Mouse (Mus musculus): ENCODE results near the gene Adra1d. TPM values are rescaled to one million over a fixed set of nuclear protein-coding genes. Genes with fewer than 3 reads are reported as not detected.

Gene Adra1d
- polyA plus RNA-seq (2016; fragmentation: Nextera tagmentation; extraction: Ambion mirVana), result 0.50 and 0.74 TPM in 2 replicates

DNA sequence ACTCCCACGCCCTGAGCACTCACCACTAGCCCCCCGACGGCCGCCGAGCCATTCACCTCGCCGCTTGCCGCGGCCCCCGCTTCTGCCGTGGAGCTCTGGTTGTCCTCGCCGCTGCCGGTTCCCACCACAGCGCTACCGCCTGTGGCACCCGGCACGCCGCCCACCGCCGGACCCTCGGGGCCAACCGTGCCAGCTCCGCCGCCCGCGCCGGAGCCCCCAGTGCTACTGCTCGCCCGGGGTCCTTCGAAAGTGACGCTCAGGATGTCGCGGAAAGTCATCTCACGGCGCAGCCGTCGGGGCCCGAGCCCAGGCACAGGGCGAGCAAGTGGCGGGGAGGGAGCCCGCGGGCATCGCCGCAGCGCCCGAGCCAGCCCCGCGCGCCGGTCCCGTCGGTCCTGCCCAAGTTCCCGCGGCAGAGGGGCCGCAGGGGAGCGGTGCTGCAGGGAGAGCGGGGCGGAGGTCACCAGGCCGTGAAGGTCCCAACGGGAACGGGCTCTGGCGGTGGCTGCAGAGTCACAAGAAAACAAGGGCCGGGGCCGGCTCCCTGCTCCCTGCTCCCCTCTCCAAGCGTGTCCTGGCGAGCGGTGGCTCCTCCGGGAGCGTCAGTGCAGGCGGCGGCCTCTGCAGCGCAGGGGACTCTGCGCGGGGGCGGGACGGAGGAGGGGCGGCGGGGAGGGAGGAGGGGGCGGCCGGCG is at the start of gene Adra1d:
Adra1d (minus strand) TSS at position 393 of the 695 bp plus-strand sequence.
- Histone ChIP-seq H3K4me2 (replicated peaks) (peak within 1 kb of the TSS; percentile 89), H3K36me3 (no peaks in the 10 kb centered on the region), H3K4me3 (peak within 1 kb of the TSS; percentile 51), H3K27me3 (peaks cover 87% of the 10 kb centered on the region), H3K27ac (no peak within 1 kb of the TSS), H3K9me3 (replicated peaks) (no peaks in the 10 kb centered on the region), H3K4me1 (peaks cover 19% of the 10 kb centered on the region), H3K9ac (peak within 1 kb of the TSS; percentile 55)
- WGBS, result under 1% methylated on average over 60 of the region's 82 CpGs
- ATAC-seq (ENCODE audit: low FRiP score), result peak; percentile 67

DNA sequence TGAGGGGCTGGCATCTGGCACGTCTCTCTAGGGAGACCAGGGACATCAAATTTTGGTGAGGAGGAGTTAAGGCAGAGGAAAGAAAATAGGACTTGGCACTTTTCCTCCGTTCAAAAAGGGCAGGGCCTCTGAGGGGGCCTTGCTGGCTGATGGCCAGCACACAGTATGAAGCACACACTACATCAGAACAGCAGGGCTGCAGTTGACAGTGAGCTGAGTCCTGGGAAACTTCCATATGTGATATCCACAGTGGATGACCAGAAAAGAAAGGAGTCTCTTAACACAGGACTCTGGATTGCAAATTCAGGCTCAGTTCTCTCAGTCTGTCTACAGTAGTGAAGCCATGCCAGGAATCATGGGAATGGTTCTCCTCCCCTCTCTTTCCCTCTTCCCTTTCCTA is 39.8 kb upstream of the Adra1d start:
- no peaks in the 10 kb centered on the region for H3K36me3 ChIP-seq
- no peak overlapping the region for H3K9ac ChIP-seq
- H3K27ac ChIP-seq, result no peak overlapping the region
- no peak overlapping the region for H3K4me2 ChIP-seq (replicated peaks)
- H3K27me3 ChIP-seq, result no peaks in the 10 kb centered on the region
- peaks cover 4% of the 10 kb centered on the region; the same call in 1 of the 2 replicates for H3K4me1 ChIP-seq
- H3K9me3 ChIP-seq (replicated peaks), result no peaks in the 10 kb centered on the region
- no peak for ATAC-seq (ENCODE audit: low FRiP score)
- H3K4me3 ChIP-seq, result no peak overlapping the region
- 57% methylated on average over 2 of the region's 2 CpGs for WGBS

DNA sequence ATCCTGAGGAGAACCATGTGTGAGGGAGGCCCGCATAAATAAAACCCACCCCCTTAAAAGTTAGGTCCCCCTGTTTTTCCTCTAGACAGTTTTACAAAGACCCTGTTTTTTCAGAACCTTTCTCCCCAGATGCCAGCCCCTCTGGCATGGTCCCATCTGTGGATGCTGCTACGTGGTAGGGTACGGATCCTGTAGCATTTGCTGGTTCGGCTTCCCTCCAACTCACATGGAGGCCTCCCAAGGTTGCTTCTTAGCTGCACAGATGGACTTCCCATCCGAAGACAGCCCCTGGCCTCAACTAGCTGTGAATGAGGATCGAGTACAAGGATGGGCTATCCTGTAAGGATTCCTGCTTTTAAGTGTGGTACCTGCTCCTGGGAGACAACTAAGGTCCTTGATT is 32.8 kb upstream of the Adra1d start:
- Histone ChIP-seq H3K27me3 (no peaks in the 10 kb centered on the region), H3K36me3 (no peaks in the 10 kb centered on the region), H3K4me3 (no peak overlapping the region), H3K9ac (no peak overlapping the region), H3K4me1 (no peaks in the 10 kb centered on the region), H3K27ac (no peak overlapping the region), H3K4me2 (replicated peaks) (no peak overlapping the region), H3K9me3 (replicated peaks) (no peaks in the 10 kb centered on the region)
- 90% methylated on average over 6 of the region's 6 CpGs for WGBS
- ATAC-seq (ENCODE audit: low FRiP score), result no peak

DNA sequence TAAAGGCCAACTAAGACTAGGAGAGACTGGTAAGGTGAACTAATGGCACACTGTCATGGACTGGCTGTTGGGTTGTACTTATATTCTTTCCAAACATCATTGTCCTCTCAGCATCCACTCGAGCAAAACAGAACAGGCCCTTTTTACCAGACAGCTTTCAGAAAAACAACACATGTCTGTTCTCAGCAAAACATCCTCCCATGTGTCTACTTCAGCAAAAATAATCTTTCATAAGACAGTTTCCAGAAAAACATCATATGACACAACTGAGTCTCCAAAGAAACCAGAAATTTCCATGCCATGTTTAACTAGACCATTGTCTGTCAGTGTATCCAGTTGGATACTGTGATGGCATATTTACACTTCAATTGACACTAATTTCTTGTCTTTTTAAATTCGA is 25.4 kb upstream of the Adra1d start:
- Histone ChIP-seq H3K4me1 (no peaks in the 10 kb centered on the region), H3K27ac (no peak overlapping the region), H3K27me3 (no peaks in the 10 kb centered on the region), H3K9ac (no peak overlapping the region), H3K9me3 (replicated peaks) (no peaks in the 10 kb centered on the region), H3K4me3 (no peak overlapping the region), H3K36me3 (no peaks in the 10 kb centered on the region), H3K4me2 (replicated peaks) (no peak overlapping the region)
- no peak for ATAC-seq (ENCODE audit: low FRiP score)
- WGBS, result 78% methylated on average over 2 of the region's 2 CpGs

DNA sequence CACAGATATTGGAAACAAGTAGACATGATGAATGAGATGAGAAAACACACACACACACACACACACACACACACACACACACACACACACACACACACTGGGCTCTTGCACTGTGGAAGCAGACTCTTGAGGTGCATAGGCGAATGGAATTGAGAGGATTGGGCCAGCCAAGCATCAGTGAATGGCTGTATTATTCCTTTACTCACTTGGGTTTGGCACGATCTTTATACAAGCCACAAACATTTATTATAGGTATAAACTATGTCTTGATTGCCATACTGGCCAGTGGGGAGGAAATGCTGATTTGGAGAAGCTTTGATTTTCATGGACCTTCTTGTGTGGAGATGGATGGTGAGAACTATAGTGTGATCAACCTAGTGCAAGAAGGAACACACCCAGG is 19.4 kb upstream of the Adra1d start:
- no peak overlapping the region for H3K4me2 ChIP-seq (replicated peaks)
- H3K9ac ChIP-seq, result no peak overlapping the region
- ATAC-seq (ENCODE audit: low FRiP score), result no peak
- WGBS, result 92% methylated on average over 2 of the region's 2 CpGs
- H3K36me3 ChIP-seq, result no peaks in the 10 kb centered on the region
- no peak overlapping the region for H3K4me3 ChIP-seq
- no peaks in the 10 kb centered on the region for H3K4me1 ChIP-seq
- no peaks in the 10 kb centered on the region for H3K9me3 ChIP-seq (replicated peaks)
- H3K27ac ChIP-seq, result no peak overlapping the region
- H3K27me3 ChIP-seq, result no peaks in the 10 kb centered on the region

DNA sequence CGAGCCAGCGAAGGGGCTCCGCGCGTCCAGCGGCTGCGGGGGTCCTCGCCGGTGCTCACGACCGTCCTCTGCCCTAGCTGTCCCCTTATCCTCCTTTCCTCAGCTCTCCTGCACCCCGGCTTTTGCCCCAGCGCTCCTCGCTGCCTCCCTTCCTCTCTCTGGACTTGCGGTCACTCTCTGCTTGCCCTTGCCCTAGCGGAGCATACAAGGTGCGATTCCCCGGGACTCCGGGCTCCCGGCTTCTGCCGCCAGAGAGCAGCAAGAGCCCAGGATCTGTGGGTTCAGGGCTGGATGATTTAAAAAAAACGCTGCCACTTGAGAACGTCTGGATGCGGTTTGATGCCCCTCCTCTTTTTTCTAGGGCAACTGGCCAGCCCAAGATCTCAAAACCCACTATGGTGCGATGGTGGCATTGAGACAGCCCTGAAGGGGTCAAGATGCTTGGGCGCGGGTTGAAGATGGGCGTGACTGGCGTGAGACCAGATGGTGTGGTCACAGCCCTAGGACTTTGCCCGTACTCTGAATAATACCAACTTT is 571 bp upstream of the Adra1d start:
- H3K9ac ChIP-seq, result peak overlapping the region; percentile 55
- WGBS, result under 1% methylated on average over 23 of the region's 30 CpGs
- no peaks in the 10 kb centered on the region for H3K9me3 ChIP-seq (replicated peaks)
- H3K27ac ChIP-seq, result no peak overlapping the region
- peaks cover 81% of the 10 kb centered on the region for H3K27me3 ChIP-seq
- H3K4me1 ChIP-seq, result peaks cover 19% of the 10 kb centered on the region
- H3K36me3 ChIP-seq, result no peaks in the 10 kb centered on the region
- ATAC-seq (ENCODE audit: low FRiP score), result peak; percentile 40
- H3K4me3 ChIP-seq, result peak overlapping the region; percentile 51
- peak overlapping the region; percentile 89 for H3K4me2 ChIP-seq (replicated peaks)

DNA sequence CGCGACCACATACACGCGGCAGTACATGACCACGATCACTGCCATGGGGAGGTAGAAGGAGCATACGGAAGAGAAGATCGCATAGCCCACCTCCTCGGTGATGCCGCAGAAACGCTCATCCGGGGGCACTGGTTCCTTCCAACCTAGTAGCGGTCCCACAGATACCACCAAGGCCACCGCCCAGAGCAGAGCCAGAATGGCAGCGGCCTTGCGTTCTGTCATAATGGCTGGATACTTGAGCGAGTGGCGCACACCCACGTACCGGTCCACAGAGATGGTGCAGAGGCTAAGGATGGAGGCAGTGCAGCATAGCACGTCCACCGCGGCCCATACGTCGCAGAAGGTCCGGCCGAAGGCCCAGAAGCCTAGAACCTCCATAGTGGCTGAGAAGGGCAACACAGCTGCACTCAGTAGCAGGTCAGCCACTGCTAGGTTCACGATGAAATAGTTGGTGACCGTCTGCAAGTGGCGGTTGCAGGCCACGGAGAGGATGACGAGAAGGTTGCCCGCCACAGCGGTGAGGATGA is 676 bp downstream of the Adra1d start:
- WGBS, result 6% methylated on average over 33 of the region's 33 CpGs
- H3K9ac ChIP-seq, result peak overlapping the region; percentile 55; the same call in 1 of the 2 replicates
- 0 out of 2 replicates have a peak, but pooled peaks have one; percentile 32 for ATAC-seq (ENCODE audit: low FRiP score)
- H3K9me3 ChIP-seq (replicated peaks), result no peaks in the 10 kb centered on the region
- H3K27me3 ChIP-seq, result peaks cover 91% of the 10 kb centered on the region
- peak overlapping the region; percentile 89 for H3K4me2 ChIP-seq (replicated peaks)
- no peak overlapping the region for H3K27ac ChIP-seq
- H3K4me3 ChIP-seq, result peak overlapping the region; percentile 51
- H3K4me1 ChIP-seq, result peaks cover 19% of the 10 kb centered on the region
- H3K36me3 ChIP-seq, result no peaks in the 10 kb centered on the region

DNA sequence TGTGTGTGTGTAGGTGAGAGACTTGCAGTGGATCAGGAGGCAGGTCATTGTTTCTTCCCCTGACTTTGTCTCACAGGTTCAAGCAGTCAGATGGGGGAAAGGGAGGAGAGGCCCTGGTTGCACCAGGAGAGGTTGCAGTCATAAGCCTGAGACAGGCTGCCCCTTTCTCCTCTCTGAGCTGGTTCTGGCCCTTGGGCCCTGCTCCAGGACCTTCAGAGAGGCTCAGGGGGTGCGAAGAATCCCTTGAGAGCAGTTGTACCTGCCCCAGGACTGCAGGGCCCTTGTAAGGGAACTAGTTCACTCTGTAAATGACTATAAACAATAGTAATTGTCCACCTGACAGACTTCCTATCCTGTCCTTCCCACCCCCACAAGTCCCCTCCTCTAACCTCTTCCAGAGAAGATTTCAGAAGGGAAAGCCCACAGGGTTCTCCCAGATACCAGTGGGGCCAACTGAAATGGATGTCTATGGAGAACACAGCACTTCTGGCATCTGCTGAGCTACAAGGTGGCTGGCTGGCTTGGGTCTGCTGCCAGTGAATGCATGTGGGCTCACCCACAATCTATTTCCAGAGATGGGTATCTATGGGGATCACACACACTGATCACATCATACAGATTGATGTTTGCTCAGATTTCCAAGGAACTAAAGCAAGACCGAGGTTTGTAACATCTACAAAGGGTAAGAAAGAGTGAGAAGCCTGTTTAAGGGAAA is 1.7 kb downstream of the Adra1d start:
- Histone ChIP-seq H3K4me2 (replicated peaks) (no peak overlapping the region), H3K27me3 (peaks cover 89% of the 10 kb centered on the region), H3K4me3 (no peak overlapping the region), H3K27ac (no peak overlapping the region), H3K9me3 (replicated peaks) (no peaks in the 10 kb centered on the region), H3K36me3 (no peaks in the 10 kb centered on the region), H3K9ac (no peak overlapping the region), H3K4me1 (peaks cover 19% of the 10 kb centered on the region)
- ATAC-seq (ENCODE audit: low FRiP score), result no peak
- 44% methylated on average over 2 of the region's 2 CpGs for WGBS

DNA sequence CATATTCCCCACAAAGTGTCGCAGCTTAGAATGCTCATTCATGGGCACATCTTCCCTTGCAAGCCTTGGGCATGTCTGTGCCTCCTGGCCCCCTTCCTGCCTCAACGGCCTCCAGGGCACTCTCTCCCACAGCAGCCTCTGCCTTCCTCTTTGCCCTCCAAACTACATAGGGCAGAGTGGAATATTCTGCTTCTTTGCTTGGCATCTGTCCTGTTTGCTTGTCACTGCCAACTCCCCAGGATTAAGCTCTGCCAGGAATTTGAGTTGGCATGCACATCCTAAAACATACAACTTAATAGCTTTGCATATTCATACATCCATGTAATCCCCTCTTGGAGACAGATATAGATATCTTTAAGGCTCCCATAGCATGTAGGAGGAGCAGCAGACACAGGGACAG is 4.2 kb downstream of the Adra1d start:
- WGBS, result 85% methylated on average over 2 of the region's 2 CpGs
- H3K4me1 ChIP-seq, result peaks cover 22% of the 10 kb centered on the region
- H3K36me3 ChIP-seq, result no peaks in the 10 kb centered on the region
- no peak overlapping the region for H3K9ac ChIP-seq
- no peaks in the 10 kb centered on the region for H3K9me3 ChIP-seq (replicated peaks)
- no peak overlapping the region for H3K27ac ChIP-seq
- ATAC-seq (ENCODE audit: low FRiP score), result no peak
- H3K4me2 ChIP-seq (replicated peaks), result no peak overlapping the region
- H3K4me3 ChIP-seq, result no peak overlapping the region
- H3K27me3 ChIP-seq, result peaks cover 68% of the 10 kb centered on the region

DNA sequence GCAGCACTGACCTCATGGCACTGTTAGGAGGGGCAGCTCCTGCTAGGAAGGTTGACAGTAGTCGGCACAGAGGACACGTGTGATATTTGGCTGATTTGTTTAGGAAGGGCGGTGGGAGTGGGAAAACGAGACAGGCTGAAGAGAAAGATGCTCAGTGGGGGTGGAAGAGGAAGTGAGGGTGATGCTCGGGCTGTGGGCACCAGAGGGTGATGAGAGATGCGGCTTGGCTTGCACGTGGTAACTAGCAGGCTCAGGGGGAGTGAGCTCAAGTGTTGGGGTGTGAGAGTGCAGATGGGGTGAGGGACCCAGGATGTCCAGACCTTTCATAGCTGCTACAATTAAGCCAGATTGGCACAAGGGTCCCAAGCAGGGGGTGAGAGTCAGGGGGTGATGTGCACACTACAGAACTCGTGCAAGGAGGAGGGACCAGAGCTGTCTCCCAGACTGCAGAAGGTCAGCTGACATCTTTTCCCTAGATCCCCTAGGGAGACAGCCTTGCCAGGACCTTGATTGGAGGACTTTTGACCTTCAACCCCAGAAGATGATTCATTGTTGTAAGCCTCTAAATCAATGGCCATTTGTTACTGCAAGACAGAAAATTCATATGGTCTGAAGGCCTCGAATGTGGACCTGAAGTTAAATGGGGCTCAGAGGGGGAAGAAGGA is 9.2 kb downstream of the Adra1d start:
- H3K4me2 ChIP-seq (replicated peaks), result no peak overlapping the region
- H3K4me3 ChIP-seq, result no peak overlapping the region
- no peak overlapping the region for H3K27ac ChIP-seq
- H3K27me3 ChIP-seq, result peaks cover 49% of the 10 kb centered on the region
- no peaks in the 10 kb centered on the region for H3K9me3 ChIP-seq (replicated peaks)
- no peak for ATAC-seq (ENCODE audit: low FRiP score)
- no peak overlapping the region for H3K9ac ChIP-seq
- no peaks in the 10 kb centered on the region for H3K36me3 ChIP-seq
- 35% methylated on average over 9 of the region's 9 CpGs for WGBS
- peaks cover 5% of the 10 kb centered on the region; the same call in 1 of the 2 replicates for H3K4me1 ChIP-seq

DNA sequence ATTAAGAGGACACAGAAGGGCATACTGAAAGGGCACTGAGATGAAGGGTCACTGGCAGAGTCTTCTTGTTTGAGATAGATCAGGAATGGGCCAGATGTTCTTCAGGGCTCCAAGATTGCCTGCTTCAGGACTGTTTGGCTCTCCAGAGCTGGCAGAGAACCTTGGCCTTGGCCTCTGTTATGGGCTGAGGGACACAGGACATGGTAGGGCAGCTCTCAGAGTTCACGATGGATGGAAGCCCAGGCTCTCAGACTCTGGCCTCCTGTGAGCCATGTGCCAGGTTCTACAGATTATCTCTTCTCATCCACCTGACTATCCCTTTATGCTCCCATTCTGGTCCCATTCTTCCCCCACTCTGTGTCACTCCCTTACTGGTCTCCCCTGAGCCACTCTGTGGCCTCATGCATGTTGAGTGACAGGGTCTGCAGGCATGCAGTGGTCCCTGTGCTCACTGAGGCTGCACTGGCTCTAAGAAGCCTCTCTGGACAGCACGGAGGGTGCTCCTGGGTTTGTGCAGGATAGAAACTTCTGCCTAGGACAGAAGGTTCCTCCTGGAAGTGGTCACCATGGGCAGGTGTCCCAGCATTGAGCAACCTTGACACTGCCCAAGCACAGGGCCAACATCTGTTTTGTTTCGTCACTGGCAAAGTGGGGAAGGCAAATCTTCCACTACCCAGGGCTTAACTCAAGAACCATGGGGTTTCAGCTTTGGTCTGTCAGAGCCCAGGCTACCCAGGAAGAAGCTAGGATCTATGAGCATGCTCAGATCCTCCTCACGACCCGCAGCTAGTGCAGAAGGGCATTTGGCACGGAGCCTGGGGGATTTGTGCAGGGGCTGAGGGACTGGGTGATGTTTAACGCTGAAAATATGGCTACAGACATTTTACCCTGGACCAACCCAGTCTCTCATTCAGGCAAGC is 10.1 kb downstream of the Adra1d start:
- Histone ChIP-seq H3K4me1 (peaks cover 5% of the 10 kb centered on the region; the same call in 1 of the 2 replicates), H3K36me3 (no peaks in the 10 kb centered on the region), H3K9me3 (replicated peaks) (no peaks in the 10 kb centered on the region), H3K4me2 (replicated peaks) (no peak overlapping the region), H3K4me3 (no peak overlapping the region), H3K9ac (no peak overlapping the region), H3K27ac (no peak overlapping the region), H3K27me3 (peaks cover 49% of the 10 kb centered on the region)
- 67% methylated on average over 7 of the region's 7 CpGs for WGBS
- no peak for ATAC-seq (ENCODE audit: low FRiP score)

All from hindbrain, embryonic 12.5 days (tissue).